Mouse (Mus musculus): ENCODE data around the gene Slc25a28.

Gene Slc25a28

DNA sequence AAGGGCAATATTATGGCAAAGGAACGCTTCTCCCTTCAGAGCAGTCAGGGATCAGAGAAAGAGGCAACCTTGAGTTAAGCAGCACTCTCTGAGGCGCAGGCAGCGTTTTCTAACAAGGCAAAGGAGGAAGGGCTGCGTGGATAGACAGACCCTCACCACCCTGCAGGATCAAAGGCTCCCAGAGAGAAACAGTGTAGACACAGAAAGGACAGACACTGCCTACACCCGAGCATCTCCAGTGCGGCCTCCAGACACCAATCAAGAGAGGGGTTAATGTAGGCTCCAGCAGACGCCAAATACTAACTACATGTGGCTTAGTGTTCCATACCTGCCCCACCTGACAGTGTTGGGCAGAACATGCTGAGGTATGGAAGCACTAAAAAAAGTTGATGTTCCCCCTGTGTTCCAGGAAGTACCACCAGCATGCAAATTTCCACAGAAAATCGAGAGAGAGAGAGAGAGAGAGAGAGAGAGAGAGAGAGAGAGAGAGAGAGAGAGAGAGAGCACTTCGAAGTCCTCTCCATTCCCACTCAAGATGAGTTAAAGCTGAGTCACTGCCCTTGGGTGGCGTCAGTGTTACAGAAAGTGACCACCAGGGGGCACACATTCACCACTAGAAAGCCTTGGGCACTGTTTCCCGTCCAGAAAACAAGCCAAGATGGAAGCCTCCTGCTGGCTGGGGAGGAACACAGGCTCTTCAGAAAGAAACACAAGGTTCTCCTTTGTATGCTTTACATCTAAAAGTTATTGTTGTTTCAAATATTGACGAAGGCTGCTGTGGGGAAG is 44.0 kb downstream of the Slc25a28 start:
- peak; percentile 74 for DNase-seq

DNA sequence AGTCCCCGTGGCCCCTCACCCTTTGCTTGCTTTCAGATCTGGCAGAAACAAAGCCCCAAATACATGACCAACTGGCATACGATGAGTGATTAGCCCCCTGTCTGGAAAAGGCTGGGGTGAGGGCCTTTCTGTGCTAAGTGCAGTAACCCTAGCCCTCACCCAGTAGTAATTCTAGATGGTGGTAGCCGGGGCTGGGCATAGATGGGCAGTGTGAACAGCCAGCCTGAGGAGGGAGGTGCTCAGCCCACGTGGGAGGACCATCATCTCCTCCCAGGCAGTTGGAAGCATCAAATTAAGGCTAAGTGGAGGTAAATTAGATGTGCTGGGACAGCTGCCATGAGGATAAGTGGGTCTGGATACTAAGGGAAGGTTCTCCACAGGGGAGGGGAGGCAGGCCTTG is 45.6 kb downstream of the Slc25a28 start:
- DNase-seq, result no peak

DNA sequence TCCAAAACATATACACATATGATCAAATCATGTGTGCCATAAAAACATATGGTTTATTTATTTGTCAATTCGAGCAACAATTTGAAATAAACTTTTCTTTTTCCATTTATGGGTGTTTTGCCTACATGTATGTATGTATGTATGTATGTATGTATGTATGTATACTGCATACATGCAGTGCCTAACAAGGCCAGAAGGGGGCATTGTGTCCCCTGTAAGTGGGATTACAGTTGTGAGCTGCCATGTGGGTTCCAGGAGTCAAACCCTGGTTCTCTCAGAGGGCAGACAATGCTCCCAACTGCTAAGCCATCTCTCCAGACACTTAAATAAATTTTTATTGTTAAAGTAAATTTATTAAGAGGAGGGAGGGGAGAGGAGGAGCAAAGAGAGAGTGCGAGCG is 47.3 kb downstream of the Slc25a28 start:
- no peak for DNase-seq

DNA sequence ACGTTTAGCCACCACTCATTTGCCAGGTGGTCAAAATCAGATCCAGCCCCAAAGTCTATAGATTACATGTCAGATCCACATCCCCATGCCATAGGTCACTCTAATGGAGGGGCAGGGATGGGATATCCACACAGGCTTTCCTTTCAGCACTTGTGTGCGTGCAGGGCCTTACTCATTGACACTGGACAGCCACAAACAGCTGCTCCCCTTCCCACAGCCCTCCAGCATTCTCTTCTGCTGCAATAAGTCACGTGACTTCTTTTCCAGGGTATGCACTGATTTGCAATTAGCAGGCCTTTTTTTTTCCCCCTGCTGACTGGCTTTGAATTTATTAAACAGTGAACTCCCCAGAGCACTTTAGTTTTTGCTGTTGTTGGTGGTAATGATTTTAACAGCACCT is 48.5 kb downstream of the Slc25a28 start:
- DNase-seq, result no peak

DNA sequence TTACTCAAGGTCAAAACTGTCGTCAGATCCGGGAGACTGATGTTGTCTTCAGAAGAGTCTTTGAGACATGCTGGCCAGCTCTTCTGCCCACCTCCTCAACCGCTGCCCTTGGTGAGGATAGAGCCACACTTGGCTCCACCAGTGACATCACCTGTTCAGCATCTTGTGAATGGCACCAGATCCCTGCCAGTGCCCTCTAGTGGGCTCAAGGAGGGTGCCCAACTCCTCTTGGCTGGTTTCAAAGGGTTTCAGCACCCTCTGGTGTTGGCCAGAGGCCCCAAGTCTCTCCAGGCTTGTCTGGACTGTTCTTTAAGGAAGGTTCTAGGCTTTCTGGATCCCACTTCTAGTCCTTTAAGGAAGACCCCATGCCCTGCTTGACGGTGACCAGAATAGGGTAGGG is 50.8 kb downstream of the Slc25a28 start:
- peak; percentile 56 for DNase-seq

DNA sequence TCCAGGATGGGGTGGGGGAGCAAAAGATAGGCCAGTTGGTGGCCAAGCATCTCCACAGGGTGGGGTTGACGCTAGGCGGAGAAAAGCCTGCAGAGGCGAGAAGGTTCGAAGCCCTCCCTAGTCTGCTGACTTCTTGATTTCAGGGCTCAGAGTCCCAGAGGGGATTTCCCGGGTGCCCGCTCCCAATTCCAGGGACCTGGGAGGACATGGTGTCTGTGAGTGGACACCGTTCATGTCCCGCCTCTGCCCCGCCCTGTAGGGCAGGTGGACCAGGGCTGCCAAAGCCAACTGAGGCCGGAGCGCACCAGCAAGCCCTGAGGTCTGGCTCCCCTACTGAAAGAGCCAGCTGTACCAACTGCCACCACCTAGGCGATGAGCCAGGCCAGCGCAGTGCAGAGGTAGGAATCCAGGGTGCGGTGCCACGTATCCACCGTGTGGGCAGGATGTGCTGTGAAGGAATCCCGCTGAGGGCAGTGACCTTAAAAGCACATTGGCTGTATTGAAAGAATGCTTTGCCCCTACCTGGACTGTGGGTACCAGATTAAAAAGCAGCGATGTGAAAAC is 54.7 kb downstream of the Slc25a28 start:
- no peak for DNase-seq

DNA sequence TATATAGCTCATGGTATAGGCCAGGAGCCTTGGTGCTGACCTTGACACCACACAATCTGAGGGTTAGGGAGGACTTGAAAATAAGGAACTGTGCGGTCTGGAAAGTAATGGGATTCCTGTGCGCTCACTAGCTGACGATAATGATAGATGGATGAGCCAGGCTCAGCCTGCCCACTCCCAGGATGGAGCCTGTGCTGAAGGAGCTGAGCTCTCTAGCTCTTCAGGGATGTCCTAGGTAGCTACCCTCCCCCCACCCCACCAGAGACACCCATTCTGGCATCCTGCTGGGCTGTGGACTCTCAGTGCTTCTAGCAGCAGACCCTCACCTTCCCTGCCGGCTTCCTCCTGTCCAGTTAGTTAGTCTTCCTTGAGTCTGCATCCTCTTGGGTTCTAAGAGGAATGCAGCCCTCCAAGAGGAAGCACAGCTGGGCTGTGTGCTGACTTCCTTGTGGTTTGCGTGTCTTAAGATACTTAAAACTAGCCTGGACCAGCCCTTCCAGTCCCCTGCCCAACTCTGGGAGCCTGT is 56.1 kb downstream of the Slc25a28 start:
- no peak for DNase-seq

DNA sequence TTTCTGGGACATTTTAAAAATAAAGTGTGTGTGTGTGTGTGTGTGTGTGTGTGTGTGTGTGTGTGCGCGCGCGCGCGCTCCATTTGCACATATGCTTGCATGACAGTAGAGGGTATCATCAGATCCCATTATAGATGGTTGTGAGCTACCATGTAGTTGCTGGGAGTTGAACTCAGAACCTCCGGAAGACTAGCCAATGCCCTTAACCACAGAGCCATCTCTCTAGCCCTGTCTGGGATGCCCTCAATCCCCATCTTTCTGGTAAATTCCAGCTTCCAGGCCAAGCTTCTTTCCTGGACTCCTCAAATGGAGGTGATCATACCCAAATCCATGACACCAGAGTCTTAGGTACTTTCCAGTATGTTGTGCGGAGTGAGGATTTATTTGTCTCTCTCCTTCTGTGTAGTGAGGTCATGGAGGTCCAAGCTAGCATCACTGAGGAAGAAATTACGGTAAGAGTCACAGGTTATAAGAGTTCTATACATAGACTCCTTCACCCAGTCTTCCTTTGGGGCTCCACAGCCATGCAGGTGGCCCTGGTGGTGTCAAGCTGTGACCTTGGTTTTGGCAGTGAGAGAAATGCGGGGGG is 56.8 kb downstream of the Slc25a28 start:
- no peak for DNase-seq

DNA sequence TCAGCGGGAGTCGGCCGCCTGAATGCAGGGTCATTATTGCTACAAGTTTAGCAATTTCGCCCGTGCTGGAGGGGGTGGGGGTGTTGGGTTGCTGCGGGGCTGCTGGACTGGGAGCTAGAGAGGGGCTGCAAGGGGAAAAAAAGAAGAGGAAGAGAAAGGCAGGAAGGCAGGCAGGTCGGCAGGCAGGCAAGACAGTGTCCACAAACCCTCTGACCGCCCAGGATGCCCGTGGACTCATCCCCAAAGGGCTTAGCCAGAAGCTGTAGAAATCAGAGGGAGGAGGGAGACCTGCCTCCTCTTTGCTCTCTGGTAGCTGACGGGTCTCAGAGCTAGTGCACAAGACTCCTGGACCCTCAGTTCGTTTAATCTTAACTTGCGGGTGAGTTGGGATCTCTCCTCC is 57.8 kb downstream of the Slc25a28 start:
- no peak for DNase-seq

DNA sequence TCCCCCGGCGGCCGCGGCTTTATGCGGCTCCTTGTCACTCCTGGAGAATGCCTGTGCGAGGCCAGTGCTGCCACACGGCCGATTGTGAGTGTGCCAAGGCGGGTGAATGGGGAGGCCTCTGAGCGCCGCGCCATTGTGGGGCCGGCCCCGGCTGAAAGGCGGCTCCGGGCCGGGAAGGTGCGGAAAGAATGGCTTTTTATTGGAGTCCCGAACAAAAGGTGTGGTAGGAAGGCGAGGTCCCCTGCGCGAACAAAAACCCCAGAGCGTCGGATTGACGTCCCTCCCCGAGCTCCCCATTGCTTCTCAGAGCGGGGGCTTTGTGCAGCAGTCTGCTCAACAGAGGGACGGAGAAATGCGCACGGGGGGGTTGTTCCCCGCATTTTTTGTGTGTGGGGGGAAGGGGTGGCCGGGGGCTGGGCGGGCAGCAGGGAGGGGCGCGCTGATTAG is 58.2 kb downstream of the Slc25a28 start:
- DNase-seq, result no peak

DNA sequence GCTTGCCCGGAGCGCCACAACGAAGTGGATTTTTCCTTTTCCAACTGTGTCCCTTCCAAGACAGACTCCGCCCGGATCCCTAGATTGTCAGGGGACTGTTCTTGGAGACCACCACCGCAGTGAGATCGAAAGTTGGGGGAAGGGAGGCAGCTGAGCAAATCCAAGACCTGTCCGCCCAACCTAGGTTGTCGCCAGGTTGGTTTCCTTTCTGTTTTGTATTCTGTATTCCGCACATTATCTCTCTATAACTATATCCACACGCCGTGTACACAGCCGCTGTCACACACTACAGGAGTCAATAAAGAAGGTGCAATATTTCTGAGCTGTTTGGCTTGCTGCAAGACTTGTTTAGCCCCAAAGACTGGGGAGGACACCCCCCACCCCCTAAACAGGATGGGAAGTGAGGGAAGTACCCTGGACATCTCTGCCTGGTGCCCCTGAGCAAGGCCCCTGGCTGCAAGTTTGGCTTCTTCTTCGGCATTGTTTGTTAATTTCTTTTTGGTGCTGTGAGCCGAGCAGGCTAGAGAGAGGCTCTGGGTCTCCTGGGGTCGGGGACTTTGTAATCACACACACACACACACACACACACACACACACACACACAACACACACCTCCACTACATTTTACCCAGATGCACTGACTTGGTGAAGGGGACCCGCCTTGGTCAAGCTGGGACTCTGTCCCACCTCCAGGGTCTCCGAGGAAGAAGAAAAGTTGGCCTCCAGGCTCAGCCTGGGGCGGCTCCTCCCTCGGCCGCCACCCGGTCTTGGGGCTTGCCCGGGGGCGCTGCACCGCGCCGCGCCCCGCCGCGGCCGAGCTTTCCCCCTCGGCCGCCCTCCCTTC is 58.9 kb downstream of the Slc25a28 start:
- no peak for DNase-seq

DNA sequence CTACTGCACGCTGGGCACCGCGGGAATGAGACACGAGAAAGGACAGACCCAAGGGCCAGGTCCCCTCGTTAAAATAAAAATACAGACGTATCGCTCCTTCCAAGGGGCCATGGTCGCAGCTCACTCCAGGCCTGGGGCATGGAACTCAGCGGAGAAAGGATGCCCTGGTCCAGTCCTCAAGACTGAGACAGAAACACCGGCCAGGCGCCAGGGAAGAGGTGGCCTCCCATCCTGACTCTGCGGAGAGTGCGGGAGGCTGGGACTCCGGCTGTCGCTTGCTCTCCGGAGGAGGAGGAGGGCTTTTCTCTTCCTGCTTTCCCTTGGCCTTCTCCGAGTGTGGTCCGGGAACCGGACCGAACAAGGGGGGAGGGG is 59.6 kb downstream of the Slc25a28 start:
- DNase-seq, result no peak

DNA sequence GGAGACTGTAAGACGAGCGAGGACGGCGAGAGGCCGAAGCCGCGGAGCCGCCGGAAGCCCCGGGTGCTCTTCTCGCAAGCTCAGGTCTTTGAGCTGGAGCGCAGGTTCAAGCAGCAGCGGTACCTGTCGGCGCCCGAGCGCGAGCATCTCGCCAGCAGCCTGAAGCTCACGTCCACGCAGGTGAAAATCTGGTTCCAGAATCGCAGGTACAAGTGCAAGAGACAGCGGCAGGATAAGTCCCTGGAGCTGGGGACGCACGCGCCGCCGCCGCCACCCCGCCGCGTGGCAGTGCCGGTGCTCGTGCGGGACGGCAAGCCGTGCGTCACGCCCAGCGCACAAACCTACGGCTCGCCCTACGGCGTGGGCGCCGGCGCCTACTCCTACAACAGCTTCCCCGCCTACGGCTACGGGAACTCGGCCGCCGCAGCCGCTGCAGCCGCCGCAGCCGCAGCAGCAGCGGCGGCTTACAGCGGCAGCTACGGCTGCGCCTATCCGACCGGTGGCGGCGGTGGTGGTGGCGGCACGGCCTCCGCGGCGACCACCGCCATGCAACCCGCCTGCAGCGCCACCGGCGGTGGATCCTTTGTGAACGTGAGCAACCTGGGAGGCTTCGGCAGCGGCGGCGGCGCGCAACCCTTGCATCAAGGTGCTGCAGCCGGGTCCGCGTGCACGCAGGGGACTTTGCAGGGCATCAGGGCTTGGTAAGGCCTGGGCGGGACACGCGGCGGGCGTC is 60.2 kb downstream of the Slc25a28 start:
- DNase-seq, result peak; percentile 16
